Mouse (Mus musculus) myocyte (in vitro differentiated cells): Measurements from ENCODE around the gene Ccl2. TPM values are rescaled to one million over a fixed set of nuclear protein-coding genes. Genes with fewer than 3 reads are reported as not detected.

Experiments used
- H3K27me3 ChIP-seq: one replicate; pipeline ENCODE4 v1.6.1; 2011; ENCODE audit not compliant: control insufficient read depth, insufficient read depth, insufficient read length
- H3K36me3 ChIP-seq: one replicate; pipeline ENCODE4 v1.6.1; 2011; ENCODE audit not compliant: control insufficient read depth, insufficient read depth
- H3K4me2 ChIP-seq: one replicate; pipeline ENCODE4 v1.6.1; 2011; ENCODE audit warnings: low read depth, control low read depth
- H3K4me3 ChIP-seq: one replicate; pipeline ENCODE4 v1.5.1; 2011; ENCODE audit warnings: mild to moderate bottlenecking, control low read depth, moderate library complexity
- H3K79me2 ChIP-seq: one replicate; pipeline ENCODE4 v1.6.1; 2011; ENCODE audit not compliant: control insufficient read depth, insufficient read depth
- H3ac ChIP-seq: one replicate; pipeline ENCODE4 v1.6.1; 2011; ENCODE audit not compliant: control insufficient read depth, insufficient read length
- CEBPB ChIP-seq: IDR thresholded peaks from 2 replicates; pipeline ENCODE4 v1.6.1; 2011; ENCODE audit warnings: mild to moderate bottlenecking, moderate library complexity; ENCODE audit not compliant: poor library complexity, insufficient read depth, severe bottlenecking
- E2F4 ChIP-seq: IDR thresholded peaks from one replicate; pipeline ENCODE4 v1.6.1; 2011; ENCODE audit warnings: mild to moderate bottlenecking, control low read depth, moderate library complexity; ENCODE audit not compliant: insufficient read depth
- MAX ChIP-seq: IDR thresholded peaks from one replicate; pipeline ENCODE4 v1.6.1; 2011; ENCODE audit warnings: low read depth, mild to moderate bottlenecking, control low read depth
- MYOD1 ChIP-seq, 3 experiments: IDR thresholded peaks; one replicate each; pipeline ENCODE4 v1.6.1; 2011; ENCODE audit warnings: control low read depth in 2 of 3, low read depth in 2 of 3, mild to moderate bottlenecking in 2 of 3, moderate library complexity in 1 of 3; ENCODE audit not compliant: insufficient read length in 2 of 3, control insufficient read depth in 1 of 3
- MYOG ChIP-seq, 3 experiments: IDR thresholded peaks; one replicate each; pipeline ENCODE4 v1.6.1; 2011; ENCODE audit warnings: control low read depth in 2 of 3, low read depth in 2 of 3, mild to moderate bottlenecking in 2 of 3; ENCODE audit not compliant: insufficient read length in 2 of 3, control insufficient read depth in 1 of 3, insufficient read depth in 1 of 3
- POLR2A ChIP-seq: IDR thresholded peaks from one replicate; pipeline ENCODE4 v1.6.1; 2011; ENCODE audit warnings: low read depth, mild to moderate bottlenecking, control low read depth, moderate library complexity; ENCODE audit not compliant: insufficient read length
- POLR2AphosphoS2 ChIP-seq: IDR thresholded peaks from one replicate; pipeline ENCODE4 v1.6.1; 2011; ENCODE audit warnings: low read depth, control low read depth; ENCODE audit not compliant: insufficient read length
- REST ChIP-seq: IDR thresholded peaks from one replicate; pipeline ENCODE4 v1.6.1; 2011; ENCODE audit warnings: mild to moderate bottlenecking, control low read depth, moderate library complexity; ENCODE audit not compliant: insufficient read depth, insufficient read length
- SRF ChIP-seq: IDR thresholded peaks from one replicate; pipeline ENCODE4 v1.6.1; 2011; ENCODE audit warnings: low read depth; ENCODE audit not compliant: control insufficient read depth, insufficient read length
- TCF12 ChIP-seq: IDR thresholded peaks from one replicate; pipeline ENCODE4 v1.6.1; 2011; ENCODE audit warnings: mild to moderate bottlenecking, control low read depth; ENCODE audit not compliant: poor library complexity, insufficient read depth, severe bottlenecking
- TCF3 ChIP-seq: IDR thresholded peaks from one replicate; pipeline ENCODE4 v1.6.1; 2011; ENCODE audit warnings: low read depth, control low read depth; ENCODE audit not compliant: insufficient read length
- USF1 ChIP-seq: IDR thresholded peaks from one replicate; pipeline ENCODE4 v1.6.1; 2011; ENCODE audit warnings: low read depth, mild to moderate bottlenecking, control low read depth, moderate library complexity
- polyA plus RNA-seq: library from polyadenylated mRNA; unstranded; fragments of >200 nt; fragmentation: generic; extraction: Trizol; gene quantifications from one replicate; pipeline ENCODE4 v1.2.1, GENCODE M21; 2012; ENCODE audit warnings: missing spikeins

Ccl2 gene
- polyA plus RNA-seq, result 5.2 TPM

DNA sequence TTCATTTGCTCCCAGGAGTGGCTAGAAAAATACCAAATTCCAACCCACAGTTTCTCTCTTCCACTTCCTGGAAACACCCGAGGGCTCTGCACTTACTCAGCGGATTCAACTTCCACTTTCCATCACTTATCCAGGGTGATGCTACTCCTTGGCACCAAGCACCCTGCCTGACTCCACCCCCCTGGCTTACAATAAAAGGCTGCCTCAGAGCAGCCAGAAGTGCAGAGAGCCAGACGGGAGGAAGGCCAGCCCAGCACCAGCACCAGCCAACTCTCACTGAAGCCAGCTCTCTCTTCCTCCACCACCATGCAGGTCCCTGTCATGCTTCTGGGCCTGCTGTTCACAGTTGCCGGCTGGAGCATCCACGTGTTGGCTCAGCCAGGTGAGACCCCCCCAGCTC, at the start of gene Ccl2:
TSS of gene Ccl2 (plus strand) at position 216 of the 400 bp plus-strand sequence.
- H3K4me3 ChIP-seq, result no peak within 1 kb of the TSS
- H3K36me3 ChIP-seq, result no peaks in the 10 kb centered on the region
- H3K4me2 ChIP-seq, result peak within 1 kb of the TSS; percentile 55
- H3K79me2 ChIP-seq, result no peaks in the 10 kb centered on the region
- no peaks in the 10 kb centered on the region for H3K27me3 ChIP-seq
- H3ac ChIP-seq, result no peak within 1 kb of the TSS
- TF ChIP-seq E2F4 (no peak), POLR2A (peak; percentile 89), POLR2AphosphoS2 (peak; percentile 92)

GRCm38 (mm10) chr11:81996172-81996841, 39.1 kb upstream of the Ccl2 start:
- Histone ChIP-seq H3K4me2 (no peak overlapping the region), H3ac (no peak overlapping the region), H3K36me3 (no peaks in the 10 kb centered on the region), H3K4me3 (no peak overlapping the region), H3K79me2 (no peaks in the 10 kb centered on the region), H3K27me3 (no peaks in the 10 kb centered on the region)
- TF ChIP-seq POLR2AphosphoS2 (no peak), TCF3 (no peak), POLR2A (no peak), SRF (no peak), CEBPB (no peak), TCF12 (no peak), MAX (no peak), REST (no peak), MYOD1 (IDR thresholded peaks at IDR 0.05; ENCODE audit: control insufficient read depth in 1 of 3, insufficient read length in 2 of 3, low read depth in 2 of 3) (no peak), USF1 (no peak), E2F4 (no peak), MYOG (IDR thresholded peaks at IDR 0.05; ENCODE audit: control insufficient read depth in 1 of 3, insufficient read depth in 1 of 3, insufficient read length in 2 of 3, low read depth in 2 of 3) (no peak)

DNA sequence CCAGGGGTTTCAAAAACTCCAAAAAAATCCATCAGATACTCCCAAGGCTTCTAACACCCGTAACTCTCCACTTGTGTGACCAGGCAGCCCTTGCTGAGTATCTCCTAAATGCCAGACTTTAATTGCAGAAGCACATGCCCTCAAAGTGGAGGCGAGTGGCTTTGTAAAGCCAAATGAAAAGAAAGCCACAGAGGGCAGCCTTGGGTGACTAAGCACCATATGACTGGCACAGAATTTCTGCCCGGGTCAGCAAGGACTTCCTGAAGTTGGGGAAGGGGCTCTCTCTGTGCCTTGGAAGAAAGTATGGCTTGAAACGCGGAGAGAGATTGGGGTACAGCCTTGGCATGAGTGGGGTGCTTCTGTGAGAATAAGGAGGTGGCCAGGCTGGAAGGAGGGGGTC, 38.3 kb upstream of the Ccl2 start:
- Histone ChIP-seq H3K4me2 (no peak overlapping the region), H3K36me3 (no peaks in the 10 kb centered on the region), H3K27me3 (no peaks in the 10 kb centered on the region), H3K4me3 (no peak overlapping the region), H3K79me2 (no peaks in the 10 kb centered on the region), H3ac (no peak overlapping the region)
- no peak for TF ChIP-seq POLR2A
- TF ChIP-seq CEBPB, result no peak
- TF ChIP-seq TCF12, result no peak
- no peak for TF ChIP-seq USF1
- no peak for TF ChIP-seq POLR2AphosphoS2
- no peak for TF ChIP-seq MAX
- no peak for TF ChIP-seq E2F4
- TF ChIP-seq SRF, result no peak
- no peak for TF ChIP-seq REST
- no peak for TF ChIP-seq MYOD1 (IDR thresholded peaks at IDR 0.05; ENCODE audit: control insufficient read depth in 1 of 3, insufficient read length in 2 of 3, low read depth in 2 of 3)

DNA sequence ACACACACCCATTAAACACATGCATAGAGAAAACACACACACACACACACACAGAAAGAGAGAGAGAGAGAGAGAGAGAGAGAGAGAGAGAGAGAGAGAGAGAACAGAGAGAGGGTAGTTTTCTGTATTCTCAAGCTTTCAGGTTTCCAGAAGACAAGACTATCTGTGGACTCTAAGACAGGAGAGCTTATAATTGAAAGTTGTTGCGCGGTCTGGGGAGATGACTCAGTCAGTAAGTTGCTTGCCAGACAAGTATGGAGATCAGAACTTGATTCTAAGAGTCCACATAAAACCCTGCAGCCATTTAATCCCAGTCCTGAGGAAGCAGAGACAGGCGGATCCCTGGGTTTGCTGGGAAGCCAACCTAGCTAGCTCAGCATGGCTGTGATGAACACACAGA, 36.7 kb upstream of the Ccl2 start:
- Histone ChIP-seq H3K36me3 (no peaks in the 10 kb centered on the region), H3K79me2 (no peaks in the 10 kb centered on the region), H3K4me2 (no peak overlapping the region), H3K4me3 (no peak overlapping the region), H3K27me3 (no peaks in the 10 kb centered on the region), H3ac (no peak overlapping the region)
- no peak for TF ChIP-seq POLR2AphosphoS2
- TF ChIP-seq TCF12, result no peak
- TF ChIP-seq POLR2A, result no peak
- TF ChIP-seq SRF, result no peak
- no peak for TF ChIP-seq MAX
- no peak for TF ChIP-seq MYOG (IDR thresholded peaks at IDR 0.05; ENCODE audit: control insufficient read depth in 1 of 3, insufficient read depth in 1 of 3, insufficient read length in 2 of 3, low read depth in 2 of 3)
- TF ChIP-seq USF1, result no peak
- no peak for TF ChIP-seq MYOD1 (IDR thresholded peaks at IDR 0.05; ENCODE audit: control insufficient read depth in 1 of 3, insufficient read length in 2 of 3, low read depth in 2 of 3)
- no peak for TF ChIP-seq E2F4

GRCm38 (mm10) chr11:81999469-81999868, 35.9 kb upstream of the Ccl2 start:
- TF ChIP-seq REST, result no peak
- TF ChIP-seq TCF3, result no peak
- no peak for TF ChIP-seq MYOG (IDR thresholded peaks at IDR 0.05; ENCODE audit: control insufficient read depth in 1 of 3, insufficient read depth in 1 of 3, insufficient read length in 2 of 3, low read depth in 2 of 3)
- no peak for TF ChIP-seq POLR2AphosphoS2
- TF ChIP-seq POLR2A, result no peak
- no peak for TF ChIP-seq MYOD1 (IDR thresholded peaks at IDR 0.05; ENCODE audit: control insufficient read depth in 1 of 3, insufficient read length in 2 of 3, low read depth in 2 of 3)
- no peak for TF ChIP-seq CEBPB
- TF ChIP-seq TCF12, result no peak
- TF ChIP-seq E2F4, result no peak
- no peak for TF ChIP-seq MAX
- TF ChIP-seq SRF, result no peak
- no peak for TF ChIP-seq USF1

More at GRCm38 (mm10) chr11:81999469-81999868, 35.9 kb upstream of the Ccl2 start:
- no peak overlapping the region for H3ac ChIP-seq
- no peaks in the 10 kb centered on the region for H3K79me2 ChIP-seq
- no peak overlapping the region for H3K4me2 ChIP-seq
- H3K27me3 ChIP-seq, result no peaks in the 10 kb centered on the region
- H3K4me3 ChIP-seq, result no peak overlapping the region
- H3K36me3 ChIP-seq, result no peaks in the 10 kb centered on the region
